Mouse (Mus musculus) thymus, adult 2 months (tissue): ENCODE results near the gene BC030867. TPM values are rescaled to one million over a fixed set of nuclear protein-coding genes. Genes with fewer than 3 reads are reported as not detected.
A peak's percentile ranks its signal among the peaks of the same experiment; 100 is the strongest.

ENCODE experiments used
- DNase-seq: peaks from one replicate; pipeline ENCODE4 v3.0.0; 2021
- H3K27ac ChIP-seq: fragments of 200-500 bp; 2 replicates; pipeline ENCODE4 v1.5.1; 2012; ENCODE audit warnings: low read length, control low read depth; ENCODE audit not compliant: control insufficient read depth, insufficient read depth
- H3K27me3 ChIP-seq: fragments of 200-500 bp; 2 replicates; pipeline ENCODE4 v1.6.1; 2012; ENCODE audit warnings: mild to moderate bottlenecking, low read length, moderate library complexity, mixed read lengths; ENCODE audit not compliant: control insufficient read depth, insufficient read depth
- H3K36me3 ChIP-seq: fragments of 200-500 bp; 2 replicates; pipeline ENCODE4 v1.6.1; 2012; ENCODE audit warnings: mild to moderate bottlenecking, low read length, moderate library complexity; ENCODE audit not compliant: control insufficient read depth, insufficient read depth
- H3K4me1 ChIP-seq: fragments of 200-500 bp; replicated peaks from 2 replicates; pipeline ENCODE4 v1.6.1; 2012; ENCODE audit warnings: low read length; ENCODE audit not compliant: control insufficient read depth, insufficient read depth
- H3K4me3 ChIP-seq: fragments of 200-500 bp; 2 replicates; pipeline ENCODE4 v1.5.1; 2012; ENCODE audit warnings: mild to moderate bottlenecking, low read length, control low read depth, moderate library complexity; ENCODE audit not compliant: control insufficient read depth, insufficient read depth
- CTCF ChIP-seq: fragments of 200-500 bp; IDR thresholded peaks from 2 replicates; pipeline ENCODE4 v1.5.1; 2012; ENCODE audit warnings: mild to moderate bottlenecking, control low read depth, low read length, moderate library complexity, borderline replicate concordance; ENCODE audit not compliant: control insufficient read depth, poor library complexity, insufficient read depth; ENCODE audit errors: extremely low read depth
- POLR2A ChIP-seq: fragments of 200-500 bp; IDR thresholded peaks from 2 replicates; pipeline ENCODE4 v1.6.1; 2012; ENCODE audit warnings: mild to moderate bottlenecking, low read length, control low read depth, moderate library complexity; ENCODE audit not compliant: control insufficient read depth, poor library complexity, insufficient read depth; ENCODE audit errors: extremely low read depth
- WGBS: fragments of 180-500 bp; shearing (Covaris S2); methylation state at CpG from one replicate; pipeline ENCODE4 v1.1.7; 2018; 5-methylcytosine and 5-hydroxymethylcytosine counted together
- polyA plus RNA-seq: library from polyadenylated mRNA; depleted of rRNA; stranded (reverse); fragments of >200 nt; gene quantifications from 2 replicates; pipeline ENCODE4 v1.2.3, GENCODE M21; 2012

The BC030867 gene
- polyA plus RNA-seq, 1 experiment: 13.0 TPM

- Histone ChIP-seq H3K36me3 (no peaks in the 10 kb centered on the region), H3K27me3 (peaks cover 4% of the 10 kb centered on the region; the same call in 1 of the 2 replicates), H3K4me3 (no peak overlapping the region), H3K27ac (no peak overlapping the region), H3K4me1 (peaks cover 16% of the 10 kb centered on the region)
- TF ChIP-seq CTCF (no peak), POLR2A (no peak)
- WGBS: 74% methylated on average over 14 of the region's 14 CpGs
- DNase-seq: no peak
These were observed 3.0 kb upstream of the BC030867 start for GRCm38 (mm10) chr11:102245581-102246272.

GRCm38 (mm10) chr11:102246273-102246635 is 2.4 kb upstream of the BC030867 start:
- H3K4me3 ChIP-seq: no peak overlapping the region
- no peak overlapping the region for H3K27ac ChIP-seq
- DNase-seq: no peak
- H3K36me3 ChIP-seq: no peaks in the 10 kb centered on the region
- 90% methylated on average over 6 of the region's 6 CpGs for WGBS
- peaks cover 4% of the 10 kb centered on the region; the same call in 1 of the 2 replicates for H3K27me3 ChIP-seq
- TF ChIP-seq CTCF (no peak), POLR2A (no peak)
- H3K4me1 ChIP-seq: peaks cover 16% of the 10 kb centered on the region

GRCm38 (mm10) chr11:102246871-102247270 is 1.8 kb upstream of the BC030867 start:
- Histone ChIP-seq H3K36me3 (no peaks in the 10 kb centered on the region), H3K27ac (no peak overlapping the region), H3K4me3 (no peak overlapping the region), H3K4me1 (peaks cover 16% of the 10 kb centered on the region), H3K27me3 (peaks cover 4% of the 10 kb centered on the region; the same call in 1 of the 2 replicates)
- no peak for DNase-seq
- TF ChIP-seq CTCF: no peak
- no peak for TF ChIP-seq POLR2A
- WGBS: 93% methylated on average over 4 of the region's 4 CpGs

- no peaks in the 10 kb centered on the region for H3K36me3 ChIP-seq
- no peak overlapping the region for H3K27ac ChIP-seq
- WGBS: 20% methylated on average over 9 of the region's 9 CpGs
These were observed 839 bp downstream of the BC030867 start for GRCm38 (mm10) chr11:102249351-102250090.

GRCm38 (mm10) chr11:102257514-102257913 is 8.8 kb downstream of the BC030867 start:
- TF ChIP-seq CTCF (no peak), POLR2A (no peak)
- peak; percentile 13 for DNase-seq
- WGBS: 92% methylated on average over 9 of the region's 9 CpGs
- H3K27me3 ChIP-seq: no peaks in the 10 kb centered on the region
- 0 out of 2 replicates have a peak, but pooled peaks cover 3% of the 10 kb centered on the region for H3K36me3 ChIP-seq
- H3K4me1 ChIP-seq: no peaks in the 10 kb centered on the region
- H3K4me3 ChIP-seq: no peak overlapping the region
- H3K27ac ChIP-seq: no peak overlapping the region

More at GRCm38 (mm10) chr11:102249351-102250090, 839 bp downstream of the BC030867 start:
- H3K4me3 ChIP-seq: peak overlapping the region; percentile 64
- no peak for DNase-seq
- TF ChIP-seq POLR2A (no peak), CTCF (no peak)
- peaks cover 4% of the 10 kb centered on the region; the same call in 1 of the 2 replicates for H3K27me3 ChIP-seq
- peaks cover 16% of the 10 kb centered on the region for H3K4me1 ChIP-seq

GRCm38 (mm10) chr11:102258095-102258494 is 9.4 kb downstream of the BC030867 start:
- H3K27ac ChIP-seq: no peak overlapping the region
- TF ChIP-seq CTCF: no peak
- TF ChIP-seq POLR2A: no peak
- 0 out of 2 replicates have a peak, but pooled peaks cover 3% of the 10 kb centered on the region for H3K36me3 ChIP-seq
- no peak for DNase-seq
- H3K4me1 ChIP-seq: no peaks in the 10 kb centered on the region
- 96% methylated on average over 6 of the region's 6 CpGs for WGBS
- no peak overlapping the region for H3K4me3 ChIP-seq
- no peaks in the 10 kb centered on the region for H3K27me3 ChIP-seq
